Mouse (Mus musculus): ENCODE measurements around the gene Cited2.

DNA sequence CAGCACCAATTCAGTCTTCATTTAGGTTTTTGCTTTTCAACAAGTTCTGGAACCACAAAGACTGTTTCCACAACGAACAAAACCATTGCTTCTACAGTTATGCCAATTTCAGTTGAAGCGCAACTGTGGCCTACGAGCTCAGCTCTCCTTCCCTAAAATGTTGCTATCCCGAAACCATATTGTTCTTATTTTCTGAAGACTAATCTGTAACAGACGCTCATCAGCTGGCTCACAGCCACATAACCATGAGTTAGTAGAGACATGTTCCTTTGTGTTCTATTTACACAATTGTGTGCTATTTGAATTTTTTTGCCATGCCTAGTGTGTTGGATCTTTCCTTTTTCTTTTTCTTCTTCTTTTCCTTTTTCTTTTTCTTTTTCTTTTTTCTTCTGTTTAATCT is 46.8 kb downstream of the Cited2 start:
- TF ChIP-seq CTCF (conservative IDR thresholded peaks at IDR 0.05; ENCODE audit: low read length): no peak
- no peak for TF ChIP-seq POU5F1 (IDR thresholded peaks at IDR 0.05; ENCODE audit: borderline replicate concordance, low read length)
